Mouse (Mus musculus) kidney, adult 2 months (tissue): ENCODE data around the gene Omp. TPM values are rescaled to one million over a fixed set of nuclear protein-coding genes. Genes with fewer than 3 reads are reported as not detected.

Experiments used
- DNase-seq: peaks from one replicate; pipeline ENCODE4 v3.0.0; 2021
- H3K27ac ChIP-seq: fragments of 200-500 bp; 2 replicates; pipeline ENCODE4 v1.5.1; 2012; ENCODE audit warnings: low read depth, low read length, control low read depth, inconsistent platforms; ENCODE audit not compliant: insufficient read depth
- H3K27me3 ChIP-seq: fragments of 200-500 bp; replicated peaks from 2 replicates; pipeline ENCODE4 v1.6.1; 2012; ENCODE audit warnings: mild to moderate bottlenecking, moderate library complexity, low read length, inconsistent platforms; ENCODE audit not compliant: control insufficient read depth, insufficient read depth
- H3K36me3 ChIP-seq: fragments of 200-500 bp; 2 replicates; pipeline ENCODE4 v1.6.1; 2012; ENCODE audit warnings: mild to moderate bottlenecking, moderate library complexity, low read length, inconsistent platforms; ENCODE audit not compliant: control insufficient read depth, insufficient read depth
- H3K4me1 ChIP-seq: fragments of 200-500 bp; 2 replicates; pipeline ENCODE4 v1.6.1; 2011; ENCODE audit warnings: low read length; ENCODE audit not compliant: control insufficient read depth, insufficient read depth
- H3K4me3 ChIP-seq: fragments of 200-500 bp; 2 replicates; pipeline ENCODE4 v1.5.1; 2011; ENCODE audit warnings: mild to moderate bottlenecking, low read depth, low read length, control low read depth; ENCODE audit not compliant: insufficient read depth
- CTCF ChIP-seq: fragments of 200-500 bp; conservative IDR thresholded peaks from 2 replicates; pipeline ENCODE4 v1.5.1; 2011; ENCODE audit warnings: low read depth, mild to moderate bottlenecking, control low read depth, low read length, moderate library complexity, mixed read lengths; ENCODE audit not compliant: insufficient read depth, insufficient read length
- POLR2A ChIP-seq: fragments of 200-500 bp; IDR thresholded peaks from one replicate; pipeline ENCODE4 v1.6.1; 2011; ENCODE audit warnings: low read depth, low read length, control low read depth
- WGBS: fragments of 180-500 bp; shearing (Covaris S2); methylation state at CpG from one replicate; pipeline ENCODE4 v1.1.7; 2018; 5-methylcytosine and 5-hydroxymethylcytosine counted together
- polyA plus RNA-seq: library from polyadenylated mRNA; depleted of rRNA; stranded (reverse); fragments of >200 nt; gene quantifications from 2 replicates; pipeline ENCODE4 v1.2.3, GENCODE M21; 2012

Omp gene
- polyA plus RNA-seq, 1 experiment = 1.3 TPM

- 0 out of 2 replicates have a peak, but pooled peaks cover 4% of the 10 kb centered on the region for H3K4me1 ChIP-seq
- no peak for DNase-seq
These were observed 3.6 kb upstream of the Omp start for GRCm38 (mm10) chr7:98148721-98149407.

GRCm38 (mm10) chr7:98147766-98148165, 2.5 kb upstream of the Omp start:
- no peaks in the 10 kb centered on the region for H3K27me3 ChIP-seq
- DNase-seq = peak; percentile 88
- TF ChIP-seq POLR2A (no peak), CTCF (no peak)
- 43% methylated on average over 8 of the region's 8 CpGs for WGBS
- H3K27ac ChIP-seq = no peak overlapping the region
- no peaks in the 10 kb centered on the region for H3K36me3 ChIP-seq
- 0 out of 2 replicates have a peak, but pooled peaks cover 4% of the 10 kb centered on the region for H3K4me1 ChIP-seq
- no peak overlapping the region for H3K4me3 ChIP-seq

More at GRCm38 (mm10) chr7:98148721-98149407, 3.6 kb upstream of the Omp start:
- H3K4me3 ChIP-seq = no peak overlapping the region
- TF ChIP-seq CTCF (no peak), POLR2A (no peak)
- no peaks in the 10 kb centered on the region for H3K27me3 ChIP-seq
- H3K27ac ChIP-seq = no peak overlapping the region
- WGBS = 82% methylated on average over 10 of the region's 10 CpGs
- H3K36me3 ChIP-seq = no peaks in the 10 kb centered on the region

DNA sequence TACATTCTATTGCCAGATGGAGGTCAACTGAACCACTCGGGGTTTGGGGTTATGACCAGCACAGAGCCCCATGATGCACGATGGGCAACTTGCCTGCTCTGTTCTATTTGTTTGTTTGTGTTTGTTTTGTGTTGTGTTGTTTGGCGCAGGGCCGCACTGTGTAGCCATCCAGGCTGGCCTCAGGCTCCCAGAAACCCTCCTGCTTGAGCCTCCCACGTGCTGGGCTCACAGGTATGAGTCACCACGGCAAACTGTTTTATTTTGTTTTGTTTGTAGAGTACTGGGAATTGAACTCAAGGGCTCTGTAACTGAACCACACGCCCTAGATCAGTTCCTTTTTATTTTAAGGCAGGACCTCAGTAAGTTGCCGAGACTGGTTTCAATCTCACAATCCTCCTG, 1.1 kb upstream of the Omp start:
- Histone ChIP-seq H3K4me1 (peaks cover 10% of the 10 kb centered on the region), H3K27ac (no peak overlapping the region), H3K27me3 (no peaks in the 10 kb centered on the region), H3K4me3 (no peak overlapping the region), H3K36me3 (no peaks in the 10 kb centered on the region)
- no peak for TF ChIP-seq POLR2A
- 76% methylated on average over 8 of the region's 8 CpGs for WGBS
- DNase-seq = peak; percentile 22

DNA sequence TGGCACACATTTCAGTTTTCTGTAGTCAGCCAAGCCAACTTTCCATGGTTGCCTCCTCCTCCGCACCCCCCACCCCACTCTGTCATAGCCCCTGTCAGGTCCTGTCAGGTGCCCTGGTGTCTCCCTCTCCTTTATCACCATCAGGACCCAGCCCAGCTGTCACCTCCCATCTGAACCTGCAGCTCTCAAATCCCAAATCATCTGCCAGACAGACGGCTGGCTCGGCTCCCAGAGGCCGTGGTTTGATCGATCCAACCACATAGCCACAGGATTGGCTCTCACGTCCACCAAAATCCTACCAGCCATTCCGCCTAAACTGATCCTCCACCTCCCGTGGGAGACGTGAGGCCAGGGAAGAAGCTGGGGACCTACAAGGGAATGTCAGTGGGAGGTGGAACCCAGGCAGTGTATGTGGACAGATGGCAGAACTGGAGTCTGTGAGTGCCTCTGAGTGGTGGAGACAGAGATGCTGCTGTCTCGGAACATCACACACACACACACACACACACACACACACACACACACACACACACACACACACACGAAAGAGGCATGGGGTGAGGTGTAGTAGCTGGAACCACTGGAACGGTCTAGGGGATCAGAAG, 642 bp upstream of the Omp start:
- TF ChIP-seq CTCF (no peak), POLR2A (no peak)
- no peak overlapping the region for H3K27ac ChIP-seq
- no peak for DNase-seq
- no peaks in the 10 kb centered on the region for H3K27me3 ChIP-seq
- 89% methylated on average over 12 of the region's 12 CpGs for WGBS
- H3K36me3 ChIP-seq = no peaks in the 10 kb centered on the region
- H3K4me1 ChIP-seq = peaks cover 11% of the 10 kb centered on the region
- H3K4me3 ChIP-seq = no peak overlapping the region

- no peaks in the 10 kb centered on the region for H3K36me3 ChIP-seq
- H3K27me3 ChIP-seq = no peaks in the 10 kb centered on the region
- H3K4me1 ChIP-seq = peaks cover 11% of the 10 kb centered on the region
- no peak overlapping the region for H3K4me3 ChIP-seq
- 59% methylated on average over 3 of the region's 3 CpGs for WGBS
- TF ChIP-seq CTCF (no peak), POLR2A (no peak)
- H3K27ac ChIP-seq = no peak overlapping the region
- peak; percentile 48 for DNase-seq
These were observed 2.7 kb downstream of the Omp start for GRCm38 (mm10) chr7:98142648-98143047.

- no peak for DNase-seq
- TF ChIP-seq POLR2A = no peak
- no peak for TF ChIP-seq CTCF
- WGBS = 72% methylated on average over 8 of the region's 8 CpGs
- H3K27ac ChIP-seq = no peak overlapping the region
- peaks cover 8% of the 10 kb centered on the region for H3K4me1 ChIP-seq
- no peaks in the 10 kb centered on the region for H3K36me3 ChIP-seq
- no peaks in the 10 kb centered on the region for H3K27me3 ChIP-seq
- H3K4me3 ChIP-seq = no peak overlapping the region
These were observed 3.1 kb downstream of the Omp start for GRCm38 (mm10) chr7:98142247-98142646.

GRCm38 (mm10) chr7:98141206-98141605, 4.1 kb downstream of the Omp start:
- peak; percentile 67 for TF ChIP-seq CTCF
- TF ChIP-seq POLR2A = no peak
- Histone ChIP-seq H3K4me3 (no peak overlapping the region), H3K27me3 (no peaks in the 10 kb centered on the region), H3K36me3 (no peaks in the 10 kb centered on the region), H3K27ac (no peak overlapping the region), H3K4me1 (peaks cover 7% of the 10 kb centered on the region)
- 35% methylated on average over 3 of the region's 3 CpGs for WGBS
- peak; percentile 90 for DNase-seq
